Mouse (Mus musculus): ENCODE results near the gene Swt1.
"Not testable (repeated sequence)": the region's sequence is repeated elsewhere in the genome, so short reads cannot be mapped to it uniquely, and the experiment has no call there.

Swt1 gene

GRCm38 (mm10) chr1:151367721-151368324 lies 60.4 kb downstream of the Swt1 start:
- DNase-seq (ENCODE audit: extremely low spot score), result no peak

DNA sequence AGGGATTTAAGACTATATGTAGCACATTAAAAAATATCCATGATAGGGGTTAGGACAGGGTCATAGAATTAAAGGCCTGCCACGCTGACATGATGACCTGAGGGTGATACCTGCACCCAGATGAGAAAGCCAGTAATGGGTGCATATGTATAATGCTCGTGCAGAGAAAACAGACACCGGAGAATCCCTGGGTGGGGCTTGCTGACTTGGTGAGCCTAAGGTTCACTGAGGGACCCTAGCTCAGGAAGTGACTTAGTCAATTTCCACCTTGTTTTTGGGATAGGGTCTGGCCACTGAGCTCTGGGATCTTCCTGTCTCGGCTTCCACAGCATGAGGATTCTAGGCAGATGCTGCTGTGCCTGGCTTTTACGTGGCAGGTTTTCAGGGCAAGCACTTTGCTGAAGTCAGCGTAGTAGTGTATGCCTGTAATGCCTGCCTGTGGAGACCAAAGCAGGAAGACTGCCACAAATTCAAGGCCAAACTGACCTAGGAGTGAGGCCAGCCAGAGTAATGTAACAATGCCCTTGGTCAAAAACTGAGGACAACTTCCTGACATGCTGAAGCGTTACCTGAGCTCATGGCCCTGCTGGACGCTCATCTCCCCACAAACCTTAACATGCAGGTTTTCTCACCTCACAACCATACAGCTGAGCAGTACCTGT lies 61.2 kb downstream of the Swt1 start:
- no peak for DNase-seq (ENCODE audit: extremely low spot score)

DNA sequence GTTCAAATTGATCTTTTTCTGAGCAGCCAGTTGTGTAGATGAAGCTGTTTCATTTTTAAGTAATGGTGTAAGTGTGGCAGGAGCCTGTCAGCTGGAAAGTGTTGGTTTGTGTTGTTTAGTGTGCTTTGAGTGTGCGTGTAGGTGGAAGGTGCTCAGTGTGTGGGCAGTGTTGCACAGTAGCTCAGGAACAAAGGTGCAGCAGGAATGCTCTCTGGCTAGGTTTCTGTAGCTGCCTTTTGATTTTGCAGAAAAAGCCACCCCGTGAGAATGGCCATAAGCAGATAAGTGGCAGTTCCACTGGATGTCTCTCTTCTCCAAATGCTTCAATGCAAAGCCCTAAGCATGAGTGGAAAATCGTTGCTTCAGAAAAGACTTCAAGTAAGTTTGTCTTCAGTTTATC lies 68.9 kb downstream of the Swt1 start:
- no peak for DNase-seq (ENCODE audit: extremely low spot score)

DNA sequence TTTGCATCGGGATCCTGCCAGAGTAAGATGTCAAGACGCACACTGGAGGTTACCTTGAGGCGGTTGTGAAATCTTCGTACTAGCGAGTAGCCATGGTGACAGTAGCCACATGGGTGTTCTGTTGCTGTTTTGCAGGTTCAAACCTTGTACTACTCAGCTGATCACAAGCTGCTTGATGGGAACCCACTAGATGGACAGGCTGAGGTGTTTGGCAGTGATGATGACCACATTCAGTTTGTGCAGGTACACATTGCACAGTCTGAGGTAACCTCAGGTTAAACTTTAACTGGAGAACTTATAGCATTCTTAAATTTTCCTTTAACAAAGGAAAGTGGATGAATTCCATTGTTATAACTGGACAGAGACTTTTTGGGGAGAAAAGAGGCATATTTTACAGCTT lies 72.3 kb downstream of the Swt1 start:
- no peak for DNase-seq (ENCODE audit: extremely low spot score)

DNA sequence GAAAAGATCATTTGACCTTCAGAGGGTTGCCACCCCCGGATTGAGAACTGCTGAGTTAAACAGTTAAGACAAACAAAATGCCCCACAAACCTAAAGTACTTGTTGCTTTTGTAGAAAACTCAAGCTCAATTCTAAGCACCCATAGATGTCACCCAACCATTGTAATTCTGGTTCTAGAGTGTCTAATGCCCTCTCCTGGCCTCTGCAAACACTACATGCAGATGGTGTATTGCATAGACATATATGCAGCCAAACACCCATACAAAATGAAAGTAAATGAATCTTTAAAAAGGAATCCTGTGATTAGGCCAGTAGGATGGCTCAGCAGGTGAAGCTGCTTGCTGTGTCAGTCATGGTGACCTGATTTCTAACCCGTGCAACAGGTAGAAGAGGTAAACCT lies 75.3 kb downstream of the Swt1 start:
- no peak for DNase-seq (ENCODE audit: extremely low spot score)

- not testable (repeated sequence) for DNase-seq (ENCODE audit: extremely low spot score)
These were observed 80.0 kb downstream of the Swt1 start for GRCm38 (mm10) chr1:151348293-151348692.

GRCm38 (mm10) chr1:151346681-151347127 lies 81.6 kb downstream of the Swt1 start:
- DNase-seq (ENCODE audit: extremely low spot score), result no peak

- DNase-seq (ENCODE audit: extremely low spot score), result no peak
These were observed 82.4 kb downstream of the Swt1 start for GRCm38 (mm10) chr1:151345863-151346195.

DNA sequence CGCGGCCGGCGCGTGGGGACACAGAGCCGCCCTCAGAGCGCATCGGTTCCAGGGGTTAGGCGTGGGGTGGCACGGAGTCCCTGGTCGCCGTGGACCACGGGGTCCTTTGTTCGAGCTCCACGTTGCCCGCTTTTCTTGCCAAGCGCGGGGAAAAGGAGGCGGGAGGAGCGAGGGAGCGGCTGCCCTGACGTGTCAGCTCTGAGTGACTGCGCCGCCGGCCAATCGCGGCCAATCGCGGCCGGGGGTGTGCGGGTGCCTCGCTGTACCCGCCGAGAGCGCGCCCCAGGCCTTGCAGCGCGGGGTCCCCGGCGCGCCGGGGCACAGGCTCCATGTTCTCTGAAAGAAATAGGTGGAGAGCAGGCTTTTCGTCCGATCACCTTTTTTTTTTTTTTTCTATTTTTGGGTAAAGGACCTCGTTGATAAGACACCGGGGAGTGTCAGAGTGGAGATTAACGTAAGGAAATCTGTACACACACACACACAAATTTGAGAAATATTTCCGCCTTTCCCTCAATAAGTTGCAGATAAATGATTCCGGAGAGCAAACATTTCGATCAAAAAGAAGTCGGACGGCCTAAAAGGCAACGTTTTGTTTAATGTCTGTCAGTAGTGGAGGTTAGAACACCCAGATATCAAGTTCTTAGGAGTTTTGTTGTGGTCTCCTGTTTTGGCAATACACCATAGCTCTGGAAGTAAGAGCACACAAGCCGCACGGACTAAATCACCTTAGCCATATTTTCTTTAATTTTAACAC lies 83.0 kb downstream of the Swt1 start:
- peak; percentile 93 for DNase-seq (ENCODE audit: extremely low spot score)

DNA sequence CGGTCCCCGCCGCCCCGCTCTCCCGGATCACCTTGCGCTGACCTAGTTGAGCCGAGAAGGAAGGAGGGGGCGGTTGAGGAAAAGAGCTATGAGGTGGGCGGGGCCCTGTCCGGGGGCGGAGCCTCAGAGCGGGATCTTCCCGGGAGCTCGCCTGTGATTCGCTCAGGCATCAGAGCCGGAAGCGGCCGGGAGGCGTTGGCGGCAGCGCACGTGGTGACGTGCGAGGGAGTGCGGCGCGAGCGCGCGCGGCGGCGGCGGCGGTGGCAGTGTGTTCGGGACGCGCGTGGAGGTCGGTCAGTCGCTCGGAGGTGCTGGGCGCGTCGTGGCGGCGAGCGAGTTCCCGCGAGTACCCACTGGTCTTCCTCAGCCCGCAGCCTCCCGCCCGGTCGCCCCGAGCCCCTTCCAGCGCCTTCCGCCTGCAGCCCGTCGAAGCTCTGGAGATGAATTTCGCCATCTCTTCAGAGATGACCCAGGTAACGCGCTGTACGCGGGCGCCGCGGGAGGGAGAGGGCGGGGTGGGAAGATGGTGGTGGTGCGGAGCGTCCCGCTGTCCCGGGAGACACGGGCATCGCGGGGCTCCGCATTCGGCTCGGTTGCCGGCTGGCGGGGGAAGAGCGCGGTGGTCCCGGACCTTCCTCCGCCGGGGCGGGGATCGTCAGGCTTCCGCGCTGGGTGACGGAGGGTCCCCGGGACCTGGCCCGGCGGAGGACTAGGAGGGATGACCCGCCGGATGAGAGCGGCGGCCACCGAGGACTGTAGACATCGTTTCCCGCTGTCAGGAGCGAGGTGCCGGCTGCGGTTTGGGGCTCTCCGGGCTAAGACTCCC lies 83.8 kb downstream of the Swt1 start, which contains the start of gene Ivns1abp:
Gene Ivns1abp (plus strand): TSS at position 195 of the 826 bp plus-strand sequence.
- DNase-seq (ENCODE audit: extremely low spot score), result peak; percentile 97

- DNase-seq (ENCODE audit: extremely low spot score), result peak; percentile 42
These were observed 84.5 kb downstream of the Swt1 start for GRCm38 (mm10) chr1:151343571-151344282.

- no peak for DNase-seq (ENCODE audit: extremely low spot score)
These were observed 85.3 kb downstream of the Swt1 start for GRCm38 (mm10) chr1:151342968-151343367.

GRCm38 (mm10) chr1:151342311-151342710 lies 85.9 kb downstream of the Swt1 start:
- no peak for DNase-seq (ENCODE audit: extremely low spot score)

DNA sequence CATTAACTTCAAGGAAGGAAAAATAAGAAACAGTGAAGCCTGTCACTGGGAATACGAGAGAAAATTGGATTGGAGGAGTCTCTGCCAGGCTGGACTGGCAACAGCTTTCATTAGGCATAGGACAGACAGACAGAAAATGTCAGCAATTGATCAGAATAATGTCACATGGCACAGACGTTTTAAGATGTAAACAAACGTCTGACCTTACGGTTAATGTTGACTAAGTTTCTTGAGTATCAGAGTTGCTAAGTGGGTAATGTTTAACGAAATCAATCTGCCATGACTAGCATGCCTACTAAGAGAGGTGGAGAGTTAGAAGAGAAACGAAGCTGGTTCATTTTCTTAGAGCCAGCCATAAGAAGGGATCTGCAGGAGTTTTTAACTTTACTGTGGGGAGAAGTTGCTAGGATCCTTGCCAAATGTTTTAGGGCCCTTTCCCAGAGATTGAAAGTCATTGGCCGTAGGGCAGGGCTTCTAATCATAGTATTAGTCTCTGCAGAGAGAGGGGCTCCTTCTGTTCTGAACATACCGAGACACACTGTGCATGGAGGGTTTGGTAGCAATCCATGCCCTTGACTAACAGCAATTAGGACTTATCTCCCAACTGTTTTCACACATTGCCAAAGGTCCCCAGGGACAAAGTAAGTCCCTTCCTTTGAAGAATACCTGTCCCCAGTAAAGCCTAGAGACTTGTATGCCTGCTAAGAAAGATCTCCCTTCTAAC lies 86.8 kb downstream of the Swt1 start:
- no peak for DNase-seq (ENCODE audit: extremely low spot score)

- DNase-seq (ENCODE audit: extremely low spot score), result no peak
These were observed 89.3 kb downstream of the Swt1 start for GRCm38 (mm10) chr1:151338941-151339340.

DNA sequence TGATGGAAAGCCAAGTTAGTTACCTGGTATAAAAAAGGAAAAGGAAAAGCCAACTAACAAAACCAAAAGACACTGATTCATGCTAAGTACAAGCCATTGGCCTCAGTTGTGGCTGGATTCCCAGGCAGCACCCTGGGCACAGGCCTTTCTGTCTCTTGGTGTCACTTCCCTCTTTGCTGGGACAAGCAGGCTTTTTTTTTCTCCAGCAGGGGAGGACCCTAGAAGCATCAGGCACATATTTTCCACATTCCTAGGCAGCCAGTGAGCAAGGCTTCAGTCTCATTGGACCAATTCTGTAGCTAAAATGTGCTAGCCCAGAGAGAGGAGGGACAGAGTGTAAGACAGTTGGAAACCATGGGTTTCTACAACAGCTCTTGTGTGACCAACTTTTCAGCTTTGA lies 90.0 kb downstream of the Swt1 start:
- no peak for DNase-seq (ENCODE audit: extremely low spot score)

DNA sequence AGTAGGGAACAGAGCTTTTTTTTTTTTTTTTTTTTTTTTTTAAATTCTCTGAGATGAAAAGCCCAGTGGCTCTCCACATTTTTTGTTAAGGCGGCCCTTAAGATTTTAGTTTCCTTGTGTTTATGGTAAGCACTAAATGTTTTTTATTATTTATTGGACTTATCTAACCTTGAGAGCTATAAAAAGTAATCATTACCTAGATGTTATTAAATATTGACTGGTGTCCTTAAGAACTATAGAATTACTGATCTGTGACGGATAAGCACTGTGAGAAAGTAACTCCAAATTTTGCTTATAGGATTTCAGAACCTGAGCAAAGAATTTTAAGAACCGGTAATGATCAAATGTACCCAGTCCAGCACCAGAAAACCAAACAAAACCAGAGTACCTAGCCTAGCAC lies 95.4 kb downstream of the Swt1 start:
- no peak for DNase-seq (ENCODE audit: extremely low spot score)

DNA sequence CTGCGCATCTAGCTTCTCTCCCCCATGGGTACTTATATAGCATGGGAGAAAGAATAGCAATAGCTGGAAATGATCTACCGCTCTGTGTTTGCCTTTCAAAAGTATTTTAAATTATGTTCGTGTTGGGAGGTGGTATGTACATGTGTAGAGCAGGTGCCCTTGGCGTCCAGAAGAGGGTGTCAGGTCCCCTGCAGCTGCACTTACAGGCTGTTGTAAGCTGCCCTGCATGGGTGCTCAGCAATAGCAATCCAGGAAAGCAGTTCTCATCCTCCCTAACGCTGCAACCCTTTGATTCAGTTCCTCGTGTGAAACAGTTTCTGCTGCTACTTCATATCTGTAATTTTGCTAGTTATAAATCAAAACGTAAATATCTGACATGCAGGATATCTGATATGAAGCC lies 98.7 kb downstream of the Swt1 start:
- DNase-seq (ENCODE audit: extremely low spot score), result no peak

DNA sequence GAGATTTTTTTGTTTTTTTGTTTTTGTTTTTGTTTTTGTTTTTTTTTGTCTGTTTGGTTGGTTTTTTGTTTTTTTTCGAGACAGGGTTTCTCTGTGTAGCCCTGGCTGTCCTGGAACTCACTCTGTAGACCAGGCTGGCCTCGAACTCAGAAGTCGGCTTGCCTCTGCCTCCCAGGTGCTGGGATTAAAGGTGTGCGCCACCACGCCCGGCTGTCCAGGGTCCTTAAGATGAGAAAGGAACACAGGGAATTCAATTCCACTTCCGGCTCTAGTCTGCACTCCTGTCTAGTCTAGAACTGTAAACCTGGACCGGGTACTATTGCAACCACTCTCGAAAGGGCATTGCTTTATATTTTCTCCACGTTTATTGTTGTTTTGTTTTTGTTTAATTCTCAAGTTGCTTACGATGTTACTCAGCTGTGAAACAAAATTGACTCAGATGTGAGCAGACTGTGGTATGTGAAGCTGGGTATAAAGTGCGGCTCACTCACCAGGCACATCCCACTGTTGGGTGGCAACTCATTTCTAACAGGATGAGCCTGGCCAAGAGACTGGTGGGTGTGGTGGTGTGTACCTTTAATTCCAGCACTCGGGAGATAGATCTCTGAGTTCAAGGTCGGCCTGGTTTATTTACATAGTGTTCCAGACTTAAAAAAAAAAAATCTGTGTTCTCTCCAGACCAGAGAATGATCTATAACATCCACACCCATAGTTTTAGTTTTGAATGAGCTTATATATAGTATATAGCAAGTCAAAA lies 99.7 kb downstream of the Swt1 start:
- DNase-seq (ENCODE audit: extremely low spot score), result no peak

GRCm38 (mm10) chr1:151325328-151325727 lies 102.9 kb downstream of the Swt1 start:
- no peak for DNase-seq (ENCODE audit: extremely low spot score)
